Mouse (Mus musculus) embryonic facial prominence, embryonic 15.5 days (tissue): ENCODE results near the gene Gm28305. TPM values are rescaled to one million over a fixed set of nuclear protein-coding genes. Genes with fewer than 3 reads are reported as not detected.

Source experiments
- ATAC-seq: fragments of 200-750 bp; cut with Nextera tagmentation; 2 replicates; pipeline ENCODE4 v1.8.0; 2017; ENCODE audit warnings: low read depth, moderate TSS enrichment; ENCODE audit not compliant: insufficient number of reproducible peaks, low FRiP score, low TSS enrichment
- H3K27ac ChIP-seq: fragments of 300-500 bp; sonication (generic); replicated peaks from 2 replicates; pipeline ENCODE4 v1.5.1; 2015; ENCODE audit warnings: mild to moderate bottlenecking, inconsistent platforms
- H3K27me3 ChIP-seq: fragments of 300-500 bp; sonication (generic); 2 replicates; pipeline ENCODE4 v1.6.1; 2015; ENCODE audit warnings: inconsistent platforms
- H3K36me3 ChIP-seq: fragments of 300-500 bp; sonication (generic); 2 replicates; pipeline ENCODE4 v1.6.1; 2015; ENCODE audit warnings: mild to moderate bottlenecking, inconsistent platforms
- H3K4me1 ChIP-seq: fragments of 300-500 bp; sonication (generic); 2 replicates; pipeline ENCODE4 v1.6.1; 2015; ENCODE audit warnings: inconsistent platforms
- H3K4me2 ChIP-seq: fragments of 300-500 bp; sonication (generic); replicated peaks from 2 replicates; pipeline ENCODE4 v1.6.1; 2015; ENCODE audit warnings: mild to moderate bottlenecking, inconsistent platforms
- H3K4me3 ChIP-seq: fragments of 300-500 bp; sonication (generic); replicated peaks from 2 replicates; pipeline ENCODE4 v1.5.1; 2015; ENCODE audit warnings: mild to moderate bottlenecking, inconsistent platforms
- H3K9ac ChIP-seq: fragments of 300-500 bp; sonication (generic); 2 replicates; pipeline ENCODE4 v1.6.1; 2015; ENCODE audit warnings: inconsistent platforms
- H3K9me3 ChIP-seq: fragments of 300-500 bp; sonication (generic); replicated peaks from 2 replicates; pipeline ENCODE4 v1.6.1; 2016; ENCODE audit warnings: inconsistent platforms
- WGBS: fragments of 180-500 bp; shearing (Covaris S2); methylation state at CpG from one replicate; pipeline ENCODE4 v1.1.7; 2015; 5-methylcytosine and 5-hydroxymethylcytosine counted together
- polyA plus RNA-seq: library from polyadenylated mRNA; unstranded; fragments of >200 nt; fragmentation: Nextera tagmentation; extraction: Ambion mirVana; gene quantifications from 2 replicates; pipeline ENCODE4 v1.2.1, GENCODE M21; 2015

The Gm28305 gene
- not detected in 2 replicates for polyA plus RNA-seq

DNA sequence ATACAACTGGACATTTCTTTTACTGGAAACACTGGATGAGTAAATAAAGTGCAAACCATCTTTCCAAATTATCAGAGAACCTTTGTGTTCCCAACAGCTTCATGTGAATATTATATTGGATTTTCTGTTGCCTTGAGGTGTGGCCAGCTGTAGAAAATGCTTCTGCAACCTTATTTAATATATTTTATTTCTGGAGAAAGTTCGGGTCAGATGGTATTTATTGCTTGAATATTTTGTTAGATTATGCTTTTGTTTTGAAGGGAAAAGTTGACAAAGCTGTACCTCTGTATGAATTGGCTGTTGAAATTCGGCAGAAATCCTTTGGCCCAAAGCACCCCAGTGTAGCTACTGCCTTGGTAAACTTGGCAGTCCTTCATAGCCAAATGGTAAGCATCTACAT, at the start of gene Gm28305:
Gm28305 (plus strand) TSS at position 301 of the 400 bp plus-strand sequence.
- Histone ChIP-seq H3K9ac (no peak within 1 kb of the TSS), H3K4me2 (no peak within 1 kb of the TSS), H3K9me3 (no peaks in the 10 kb centered on the region), H3K27ac (no peak within 1 kb of the TSS), H3K4me1 (no peaks in the 10 kb centered on the region), H3K36me3 (peaks cover 42% of the 10 kb centered on the region), H3K27me3 (no peaks in the 10 kb centered on the region), H3K4me3 (no peak within 1 kb of the TSS)
- no peak for ATAC-seq
- WGBS = 68% methylated on average over 2 of the region's 2 CpGs

DNA sequence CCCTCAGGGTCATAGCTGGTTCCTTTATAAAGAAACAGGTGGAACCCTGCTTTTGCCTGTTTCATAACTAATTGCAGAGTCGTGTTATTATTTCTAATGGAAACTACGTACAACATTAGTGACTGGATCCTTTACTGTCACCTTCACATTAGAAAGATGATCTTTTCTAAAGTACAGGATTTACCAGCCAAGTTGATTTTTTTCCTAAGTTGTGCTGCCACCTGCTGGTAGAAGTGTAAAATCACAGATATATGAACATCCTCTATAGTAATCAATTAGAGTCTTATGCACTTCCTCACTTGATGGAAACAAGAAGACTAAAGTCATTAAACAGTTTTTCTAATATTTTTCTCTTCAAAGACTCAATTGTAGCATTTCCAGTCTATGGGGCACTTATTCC, 44.0 kb upstream of the Gm28305 start:
- H3K27me3 ChIP-seq = no peaks in the 10 kb centered on the region; the same call in 1 of the 2 replicates
- WGBS = 4% methylated on average over 2 of the region's 2 CpGs
- no peaks in the 10 kb centered on the region for H3K9me3 ChIP-seq
- no peak overlapping the region for H3K27ac ChIP-seq
- H3K4me2 ChIP-seq = no peak overlapping the region
- no peaks in the 10 kb centered on the region for H3K36me3 ChIP-seq
- no peak overlapping the region for H3K4me3 ChIP-seq
- ATAC-seq = no peak
- no peak overlapping the region for H3K9ac ChIP-seq
- 0 out of 2 replicates have a peak, but pooled peaks cover 5% of the 10 kb centered on the region for H3K4me1 ChIP-seq

DNA sequence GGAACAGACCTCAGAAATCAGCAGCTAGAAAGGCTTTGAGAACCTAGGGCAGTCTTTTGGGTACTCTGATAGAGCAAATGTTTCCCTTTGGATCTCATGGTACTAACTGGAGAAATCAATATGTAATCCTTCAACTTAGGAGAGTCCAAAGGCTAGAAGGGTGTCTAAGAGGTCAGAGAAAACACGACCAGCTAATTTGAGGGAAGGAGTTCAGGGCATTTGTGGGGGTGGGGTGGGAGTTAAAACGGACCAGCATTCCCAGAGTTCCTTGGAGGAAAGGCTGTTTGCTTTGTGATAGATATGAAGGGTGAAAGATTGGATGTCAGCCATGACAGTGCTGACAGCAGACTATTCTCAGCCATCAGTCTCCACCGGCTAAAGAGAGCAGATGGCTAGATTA, 39.9 kb upstream of the Gm28305 start:
- no peaks in the 10 kb centered on the region for H3K9me3 ChIP-seq
- ATAC-seq = no peak
- no peak overlapping the region for H3K9ac ChIP-seq
- no peak overlapping the region for H3K4me3 ChIP-seq
- H3K36me3 ChIP-seq = peaks cover 3% of the 10 kb centered on the region
- H3K27ac ChIP-seq = no peak overlapping the region
- H3K27me3 ChIP-seq = no peaks in the 10 kb centered on the region; the same call in 1 of the 2 replicates
- 43% methylated on average over 3 of the region's 3 CpGs for WGBS
- H3K4me1 ChIP-seq = peaks cover 14% of the 10 kb centered on the region
- H3K4me2 ChIP-seq = no peak overlapping the region

DNA sequence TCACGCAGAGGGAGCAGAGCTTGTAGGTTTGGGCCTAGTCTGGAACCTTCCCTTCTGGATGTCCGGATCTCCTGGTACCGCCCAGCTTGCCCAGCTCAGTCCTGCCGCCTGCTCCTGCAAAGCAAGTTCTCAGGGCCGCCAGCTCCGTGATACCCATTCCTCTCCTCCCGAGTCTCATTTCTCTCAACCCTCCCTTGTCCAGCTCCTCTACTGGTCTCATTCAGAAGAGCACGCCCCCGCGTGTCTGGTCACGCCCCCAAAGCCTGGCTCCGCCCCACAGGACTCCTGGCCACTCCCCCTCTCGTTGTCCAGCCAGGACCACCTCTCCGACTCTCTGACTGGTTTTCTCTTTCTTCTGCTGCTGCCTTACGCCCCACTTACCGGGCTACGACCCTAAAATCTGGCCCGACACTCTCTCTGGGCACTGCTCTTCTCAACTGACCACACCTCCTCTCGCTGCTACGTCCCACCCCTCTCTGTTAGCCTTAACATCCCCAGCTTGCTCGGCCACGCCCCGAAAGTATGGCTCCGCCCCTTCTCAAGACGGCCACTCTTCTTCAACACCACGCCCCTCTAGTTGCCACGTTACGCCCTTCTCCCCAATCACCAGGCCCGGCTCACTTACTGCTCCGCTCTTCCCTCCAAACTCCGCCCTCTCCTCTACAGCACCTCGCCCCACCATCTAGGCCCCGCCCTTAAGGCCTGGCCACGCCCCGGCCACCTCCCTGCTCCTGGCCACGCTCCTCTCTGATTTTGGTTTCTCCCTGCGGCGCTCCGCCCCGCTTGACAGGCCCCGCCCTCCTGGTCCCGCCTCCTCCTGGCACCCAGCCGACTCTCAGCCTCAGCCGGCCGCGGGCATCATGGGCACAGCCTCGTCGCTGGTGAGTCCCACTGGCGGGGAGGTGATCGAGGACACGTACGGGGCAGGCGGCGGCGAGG, 38.3 kb upstream of the Gm28305 start, which contains the start of gene Nphp3:
Nphp3 (plus strand) TSS at position 624 of the 939 bp plus-strand sequence.
- peak within 1 kb of the TSS; percentile 92 for H3K27ac ChIP-seq
- ATAC-seq = peak; percentile 98
- under 1% methylated on average over 55 of the region's 55 CpGs for WGBS

DNA sequence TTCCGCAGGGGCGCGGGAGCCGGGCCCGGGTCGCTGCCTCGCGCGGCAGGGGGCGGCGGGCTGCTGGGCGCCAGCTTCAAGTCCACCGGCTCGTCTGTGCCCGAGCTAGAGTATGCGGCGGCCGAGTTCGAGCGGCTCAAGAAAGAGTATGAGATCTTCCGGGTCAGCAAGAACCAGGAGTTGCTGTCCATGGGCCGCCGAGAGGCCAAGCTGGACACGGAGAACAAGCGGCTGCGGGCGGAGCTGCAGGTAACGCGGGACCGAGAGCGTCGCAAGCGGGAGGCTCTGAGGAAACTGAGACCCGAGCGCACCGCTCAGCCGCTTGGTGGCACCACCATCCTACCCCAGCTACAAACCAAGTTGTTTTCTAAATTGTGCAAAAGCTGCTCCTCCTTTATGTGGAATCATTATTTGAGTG, 37.5 kb upstream of the Gm28305 start:
- WGBS = under 1% methylated on average over 37 of the region's 37 CpGs
- ATAC-seq = peak; percentile 28
- no peaks in the 10 kb centered on the region for H3K9me3 ChIP-seq

More for the DNA sequence above, 38.3 kb upstream of the Gm28305 start, which contains the start of gene Nphp3:
- H3K4me2 ChIP-seq = peak within 1 kb of the TSS; percentile 71
- peak within 1 kb of the TSS; percentile 61 for H3K9ac ChIP-seq
- H3K36me3 ChIP-seq = peaks cover 13% of the 10 kb centered on the region
- H3K9me3 ChIP-seq = no peaks in the 10 kb centered on the region
- H3K27me3 ChIP-seq = no peaks in the 10 kb centered on the region; the same call in 1 of the 2 replicates
- H3K4me1 ChIP-seq = peaks cover 14% of the 10 kb centered on the region
- H3K4me3 ChIP-seq = peak within 1 kb of the TSS; percentile 70

DNA sequence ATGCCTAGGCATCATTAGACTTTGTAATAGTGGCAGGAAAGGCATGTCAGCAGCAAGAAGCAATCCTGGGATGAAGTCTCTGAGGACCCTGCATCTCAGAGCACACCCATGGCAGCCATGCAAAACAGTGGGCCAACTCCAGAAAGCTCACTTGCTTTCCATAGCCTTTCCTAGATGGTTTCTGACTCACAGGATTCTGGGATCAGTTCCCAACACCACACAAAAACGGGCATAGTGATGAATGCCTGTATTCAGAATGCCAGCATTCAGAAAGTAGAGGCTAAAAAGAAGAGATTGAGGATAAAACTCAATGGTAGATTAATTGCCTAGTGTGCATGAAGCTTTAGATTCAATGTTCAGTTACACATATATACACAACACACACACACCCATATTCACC, 25.9 kb upstream of the Gm28305 start:
- 73% methylated on average over 1 of the region's 1 CpGs for WGBS
- Histone ChIP-seq H3K27me3 (no peaks in the 10 kb centered on the region), H3K36me3 (peaks cover 58% of the 10 kb centered on the region), H3K9me3 (no peaks in the 10 kb centered on the region), H3K9ac (no peak overlapping the region), H3K4me2 (no peak overlapping the region), H3K4me1 (no peaks in the 10 kb centered on the region), H3K27ac (no peak overlapping the region), H3K4me3 (no peak overlapping the region)
- no peak for ATAC-seq

More for the DNA sequence above, 37.5 kb upstream of the Gm28305 start:
- Histone ChIP-seq H3K4me3 (peak overlapping the region; percentile 70), H3K4me2 (peak overlapping the region; percentile 71), H3K9ac (peak overlapping the region; percentile 61), H3K27me3 (no peaks in the 10 kb centered on the region; the same call in 1 of the 2 replicates), H3K27ac (peak overlapping the region; percentile 92), H3K36me3 (peaks cover 13% of the 10 kb centered on the region), H3K4me1 (peaks cover 14% of the 10 kb centered on the region)

DNA sequence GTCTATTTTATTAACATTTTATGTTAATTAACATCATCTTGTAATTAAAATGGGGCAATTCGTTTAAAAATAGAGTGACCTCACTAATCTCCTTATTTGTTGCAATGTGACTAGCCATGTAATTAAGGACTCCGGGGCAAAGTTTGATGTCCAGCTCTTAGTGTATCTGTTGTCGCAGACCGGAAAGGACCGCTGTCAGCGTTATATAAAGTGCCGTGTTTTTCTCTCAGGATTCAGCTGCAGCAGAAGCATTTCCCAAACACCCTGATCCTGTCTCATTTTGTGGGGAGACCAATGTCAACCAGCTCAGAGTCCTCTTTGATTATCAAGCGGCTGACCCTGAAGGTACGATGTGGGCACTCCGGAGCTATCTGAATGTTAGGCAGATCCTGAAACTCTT, 19.4 kb upstream of the Gm28305 start:
- Histone ChIP-seq H3K9ac (no peak overlapping the region), H3K27me3 (no peaks in the 10 kb centered on the region), H3K9me3 (no peaks in the 10 kb centered on the region), H3K36me3 (peaks cover 85% of the 10 kb centered on the region), H3K4me1 (no peaks in the 10 kb centered on the region), H3K27ac (no peak overlapping the region), H3K4me3 (no peak overlapping the region), H3K4me2 (no peak overlapping the region)
- 92% methylated on average over 10 of the region's 10 CpGs for WGBS
- ATAC-seq = no peak

DNA sequence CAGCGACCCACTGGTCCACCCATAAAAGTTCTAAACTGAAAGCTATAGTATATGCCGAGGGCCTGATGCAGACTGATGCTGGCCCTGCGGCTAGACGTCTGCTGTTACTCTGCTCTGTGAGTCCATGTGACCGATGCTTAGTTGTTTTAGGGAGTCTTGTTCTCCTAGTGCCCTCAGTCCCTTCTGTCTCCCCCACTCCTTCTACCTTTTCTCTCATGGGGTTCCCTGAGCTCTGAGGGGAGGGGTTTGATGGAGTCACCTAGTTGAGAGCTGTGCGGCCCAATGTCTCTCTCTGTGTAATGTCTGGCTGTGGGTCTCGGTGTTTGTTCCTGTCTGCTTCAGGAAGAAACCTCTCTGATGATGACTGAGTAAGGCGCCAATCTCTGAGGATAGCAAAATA, 13.3 kb upstream of the Gm28305 start:
- Histone ChIP-seq H3K4me2 (no peak overlapping the region), H3K36me3 (peaks cover 65% of the 10 kb centered on the region), H3K9me3 (0 out of 2 replicates have a peak, but pooled peaks cover 8% of the 10 kb centered on the region), H3K9ac (no peak overlapping the region), H3K4me1 (no peaks in the 10 kb centered on the region), H3K27me3 (no peaks in the 10 kb centered on the region), H3K27ac (no peak overlapping the region), H3K4me3 (no peak overlapping the region)
- no peak for ATAC-seq
- 95% methylated on average over 8 of the region's 8 CpGs for WGBS

DNA sequence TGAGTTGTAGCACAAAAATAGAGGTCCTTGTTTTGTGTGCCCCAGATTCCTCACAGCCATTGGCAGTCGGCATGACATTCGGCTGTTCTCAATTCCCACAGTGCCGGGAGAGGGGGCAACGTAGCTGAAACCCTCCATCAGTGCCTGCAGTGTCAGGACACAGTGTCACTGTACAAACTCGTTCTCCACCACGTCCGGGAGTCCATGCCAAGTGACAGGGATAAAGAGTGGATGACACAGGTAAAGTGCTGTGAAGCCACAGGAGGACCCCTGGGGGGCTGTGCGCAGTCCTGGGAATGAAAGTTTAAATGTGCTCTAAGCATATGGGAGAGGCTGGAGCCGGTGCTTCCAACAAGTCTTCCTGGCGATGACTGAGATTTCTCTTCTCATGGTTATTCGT, 10.6 kb upstream of the Gm28305 start:
- Histone ChIP-seq H3K4me2 (no peak overlapping the region), H3K9me3 (0 out of 2 replicates have a peak, but pooled peaks cover 8% of the 10 kb centered on the region), H3K4me1 (no peaks in the 10 kb centered on the region), H3K27ac (no peak overlapping the region), H3K9ac (no peak overlapping the region), H3K27me3 (no peaks in the 10 kb centered on the region), H3K4me3 (no peak overlapping the region), H3K36me3 (peaks cover 58% of the 10 kb centered on the region)
- 88% methylated on average over 11 of the region's 11 CpGs for WGBS
- ATAC-seq = no peak

DNA sequence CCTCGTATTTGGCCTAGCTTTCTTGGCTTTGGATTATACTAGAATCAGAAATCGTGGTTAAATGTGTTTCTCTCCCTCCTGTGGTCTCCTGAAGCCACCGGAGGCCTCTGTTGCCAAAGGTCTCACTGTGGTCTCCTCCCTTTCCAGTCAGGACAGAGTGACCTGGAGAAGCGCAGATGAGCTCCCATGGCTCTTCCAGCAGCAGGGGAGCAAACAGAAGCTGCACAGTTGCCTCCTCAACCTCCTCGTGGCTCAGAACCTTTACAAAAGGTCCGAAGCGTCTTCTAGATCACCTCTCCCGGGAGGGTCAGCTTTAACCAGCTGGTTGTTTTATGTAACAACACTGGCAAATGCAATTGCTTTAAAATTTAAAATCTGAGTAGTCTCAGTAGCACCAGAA, 6.2 kb upstream of the Gm28305 start:
- ATAC-seq = no peak
- no peak overlapping the region for H3K4me2 ChIP-seq
- H3K27me3 ChIP-seq = no peaks in the 10 kb centered on the region
- 84% methylated on average over 8 of the region's 8 CpGs for WGBS
- no peak overlapping the region for H3K27ac ChIP-seq
- H3K36me3 ChIP-seq = peaks cover 54% of the 10 kb centered on the region
- no peaks in the 10 kb centered on the region for H3K4me1 ChIP-seq
- no peak overlapping the region for H3K9ac ChIP-seq
- H3K9me3 ChIP-seq = no peaks in the 10 kb centered on the region
- H3K4me3 ChIP-seq = no peak overlapping the region

DNA sequence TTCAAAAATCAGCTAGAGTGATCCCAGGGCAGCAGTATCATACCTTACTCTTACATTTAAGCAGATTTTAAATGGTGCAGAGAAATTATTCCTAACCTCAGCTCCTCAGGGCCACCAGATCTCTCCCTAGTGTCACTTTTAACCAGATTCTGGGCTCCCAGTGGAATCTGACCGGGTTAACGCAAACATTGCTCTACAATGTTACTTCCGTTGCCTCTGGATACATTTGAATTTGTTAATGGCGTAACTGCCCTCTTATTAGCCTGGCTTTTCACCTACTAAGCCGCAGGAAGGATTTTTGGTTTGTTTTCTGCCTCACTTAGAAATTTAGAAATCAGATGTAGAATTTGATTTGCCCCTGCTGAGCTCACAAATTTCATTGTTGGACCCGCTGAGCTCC, 5.7 kb upstream of the Gm28305 start:
- ATAC-seq = no peak
- Histone ChIP-seq H3K4me3 (no peak overlapping the region), H3K4me1 (no peaks in the 10 kb centered on the region), H3K36me3 (peaks cover 51% of the 10 kb centered on the region), H3K9me3 (no peaks in the 10 kb centered on the region), H3K27me3 (no peaks in the 10 kb centered on the region), H3K9ac (no peak overlapping the region), H3K4me2 (no peak overlapping the region), H3K27ac (no peak overlapping the region)
- WGBS = 74% methylated on average over 6 of the region's 6 CpGs
